Mouse (Mus musculus): Measurements from ENCODE around the gene Serpina1a.
"Not testable (repeated sequence)": the region's sequence is repeated elsewhere in the genome, so short reads cannot be mapped to it uniquely, and the experiment has no call there.

Serpina1a gene

GRCm38 (mm10) chr12:103863101-103863974 lies at the start of gene Serpina1a:
Gene Serpina1a (minus strand): TSS chr12:103863562.
- DNase-seq (ENCODE audit: extremely low spot score, low spot score): not testable (repeated sequence)

GRCm38 (mm10) chr12:103909181-103909580 lies 45.8 kb upstream of the Serpina1a start:
- not testable (repeated sequence) for DNase-seq (ENCODE audit: extremely low spot score, low spot score)

GRCm38 (mm10) chr12:103907746-103908145 lies 44.4 kb upstream of the Serpina1a start:
- DNase-seq (ENCODE audit: extremely low spot score, low spot score): not testable (repeated sequence)

- not testable (repeated sequence) for DNase-seq (ENCODE audit: extremely low spot score, low spot score)
Measured at GRCm38 (mm10) chr12:103904837-103905340, 41.5 kb upstream of the Serpina1a start, which contains the start of gene Serpina1c. Gene Serpina1c (minus strand): TSS chr12:103904887.

- not testable (repeated sequence) for DNase-seq (ENCODE audit: extremely low spot score, low spot score)
Measured at GRCm38 (mm10) chr12:103901929-103902328, 38.6 kb upstream of the Serpina1a start.

GRCm38 (mm10) chr12:103866873-103867272 lies 3.5 kb upstream of the Serpina1a start:
- DNase-seq (ENCODE audit: extremely low spot score, low spot score): not testable (repeated sequence)

- DNase-seq (ENCODE audit: extremely low spot score, low spot score): no peak
Measured at GRCm38 (mm10) chr12:103860976-103861375, 2.4 kb downstream of the Serpina1a start.

GRCm38 (mm10) chr12:103860571-103860970 lies 2.8 kb downstream of the Serpina1a start:
- not testable (repeated sequence) for DNase-seq (ENCODE audit: extremely low spot score, low spot score)

GRCm38 (mm10) chr12:103859584-103859983 lies 3.8 kb downstream of the Serpina1a start:
- DNase-seq (ENCODE audit: extremely low spot score, low spot score): not testable (repeated sequence)

GRCm38 (mm10) chr12:103853032-103853431 lies 10.3 kb downstream of the Serpina1a start:
- DNase-seq (ENCODE audit: extremely low spot score, low spot score): not testable (repeated sequence)

- not testable (repeated sequence) for DNase-seq (ENCODE audit: extremely low spot score, low spot score)
Measured at GRCm38 (mm10) chr12:103830273-103830672, 33.1 kb downstream of the Serpina1a start, which contains the start of gene Serpina1b. Gene Serpina1b (minus strand): TSS chr12:103830373.

- not testable (repeated sequence) for DNase-seq (ENCODE audit: extremely low spot score, low spot score)
Measured at GRCm38 (mm10) chr12:103827661-103828372, 35.5 kb downstream of the Serpina1a start.

GRCm38 (mm10) chr12:103823826-103824225 lies 39.5 kb downstream of the Serpina1a start:
- not testable (repeated sequence) for DNase-seq (ENCODE audit: extremely low spot score, low spot score)
